Mouse (Mus musculus): ENCODE measurements at regions not wholly inside any gene's neighbourhood (a gene's known extent, or its start where the extent isn't known, plus 50 kb on each side); places are given as distances from the start of the nearest gene placed in this dataset.

GRCm38 (mm10) chr14:90246042-90246441 lies 1774.8 kb upstream of the Pcdh20 start:
- H3K4me1 ChIP-seq (replicated peaks; ENCODE audit: control insufficient read depth, insufficient read depth, low read length) = no peaks in the 10 kb centered on the region
- no peaks in the 10 kb centered on the region for H3K36me3 ChIP-seq (replicated peaks; ENCODE audit: control insufficient read depth, insufficient read depth)
- 77% methylated on average over 3 of the region's 3 CpGs for WGBS
- H3K4me2 ChIP-seq (replicated peaks) = no peak overlapping the region
- DNase-seq (ENCODE audit: low spot score) (no peak), ATAC-seq (ENCODE audit: low FRiP score) (no peak)
- no peak overlapping the region for H3K27ac ChIP-seq
- H3K9me3 ChIP-seq (ENCODE audit: control insufficient read depth, low read length) = no peaks in the 10 kb centered on the region
- no peaks in the 10 kb centered on the region for H3K27me3 ChIP-seq (ENCODE audit: control insufficient read depth, insufficient read depth, low read length)
- no peak overlapping the region for H3K4me3 ChIP-seq (replicated peaks; ENCODE audit: low read length)
- H3K9ac ChIP-seq = no peak overlapping the region

GRCm38 (mm10) chr14:90232661-90233060 lies 1761.5 kb upstream of the Pcdh20 start:
- H3K9ac ChIP-seq = no peak overlapping the region
- WGBS = 48% methylated on average over 5 of the region's 5 CpGs
- no peak overlapping the region for H3K4me3 ChIP-seq (replicated peaks; ENCODE audit: low read length)
- no peak overlapping the region for H3K4me2 ChIP-seq (replicated peaks)
- no peaks in the 10 kb centered on the region for H3K4me1 ChIP-seq (replicated peaks; ENCODE audit: control insufficient read depth, insufficient read depth, low read length)
- no peaks in the 10 kb centered on the region for H3K9me3 ChIP-seq (ENCODE audit: control insufficient read depth, low read length)
- ATAC-seq (ENCODE audit: low FRiP score) (no peak), DNase-seq (ENCODE audit: low spot score) (no peak)
- no peaks in the 10 kb centered on the region for H3K27me3 ChIP-seq (ENCODE audit: control insufficient read depth, insufficient read depth, low read length)
- H3K36me3 ChIP-seq (replicated peaks; ENCODE audit: control insufficient read depth, insufficient read depth) = no peaks in the 10 kb centered on the region
- no peak overlapping the region for H3K27ac ChIP-seq

- no peaks in the 10 kb centered on the region for H3K36me3 ChIP-seq (replicated peaks; ENCODE audit: control insufficient read depth, insufficient read depth)
- H3K4me3 ChIP-seq (replicated peaks; ENCODE audit: low read length) = no peak overlapping the region
- H3K27me3 ChIP-seq (ENCODE audit: control insufficient read depth, insufficient read depth, low read length) = no peaks in the 10 kb centered on the region
- no peaks in the 10 kb centered on the region for H3K9me3 ChIP-seq (ENCODE audit: control insufficient read depth, low read length)
- DNase-seq (ENCODE audit: low spot score) = peak; percentile 31
- no peak overlapping the region for H3K27ac ChIP-seq
- no peaks in the 10 kb centered on the region for H3K4me1 ChIP-seq (replicated peaks; ENCODE audit: control insufficient read depth, insufficient read depth, low read length)
- ATAC-seq (ENCODE audit: low FRiP score) = peak; percentile 66; the same call in 1 of the 2 replicates
- H3K9ac ChIP-seq = no peak overlapping the region
- H3K4me2 ChIP-seq (replicated peaks) = no peak overlapping the region
Observed at GRCm38 (mm10) chr14:90200294-90200693, 1729.1 kb upstream of the Pcdh20 start.

- H3K9ac ChIP-seq = no peak overlapping the region
- DNase-seq (ENCODE audit: low spot score) (no peak), ATAC-seq (ENCODE audit: low FRiP score) (no peak)
- H3K27ac ChIP-seq = no peak overlapping the region
- no peak overlapping the region for H3K4me3 ChIP-seq (replicated peaks; ENCODE audit: low read length)
- WGBS = 92% methylated on average over 8 of the region's 8 CpGs
- no peaks in the 10 kb centered on the region for H3K36me3 ChIP-seq (replicated peaks; ENCODE audit: control insufficient read depth, insufficient read depth)
- H3K9me3 ChIP-seq (ENCODE audit: control insufficient read depth, low read length) = no peaks in the 10 kb centered on the region
- H3K4me1 ChIP-seq (replicated peaks; ENCODE audit: control insufficient read depth, insufficient read depth, low read length) = no peaks in the 10 kb centered on the region
- H3K27me3 ChIP-seq (ENCODE audit: control insufficient read depth, insufficient read depth, low read length) = no peaks in the 10 kb centered on the region
- no peak overlapping the region for H3K4me2 ChIP-seq (replicated peaks)
Observed at GRCm38 (mm10) chr14:90197791-90198190, 1726.6 kb upstream of the Pcdh20 start.

GRCm38 (mm10) chr14:90172729-90173128 lies 1701.5 kb upstream of the Pcdh20 start:
- H3K27me3 ChIP-seq (ENCODE audit: control insufficient read depth, insufficient read depth, low read length) = no peaks in the 10 kb centered on the region
- WGBS = 77% methylated on average over 3 of the region's 3 CpGs
- no peaks in the 10 kb centered on the region for H3K9me3 ChIP-seq (ENCODE audit: control insufficient read depth, low read length)
- H3K4me1 ChIP-seq (replicated peaks; ENCODE audit: control insufficient read depth, insufficient read depth, low read length) = no peaks in the 10 kb centered on the region
- H3K27ac ChIP-seq = no peak overlapping the region
- ATAC-seq (ENCODE audit: low FRiP score) = no peak
- no peak overlapping the region for H3K9ac ChIP-seq
- no peaks in the 10 kb centered on the region for H3K36me3 ChIP-seq (replicated peaks; ENCODE audit: control insufficient read depth, insufficient read depth)
- no peak overlapping the region for H3K4me2 ChIP-seq (replicated peaks)
- no peak for DNase-seq (ENCODE audit: low spot score)
- no peak overlapping the region for H3K4me3 ChIP-seq (replicated peaks; ENCODE audit: low read length)
